Mouse (Mus musculus): ENCODE measurements around the gene Cnnm2. TPM values are rescaled to one million over a fixed set of nuclear protein-coding genes. Genes with fewer than 3 reads are reported as not detected.

Cnnm2 gene
- polyA plus RNA-seq, 1 experiment from 2014 or later = 2.4 TPM

GRCm38 (mm10) chr19:46801492-46801891 lies 40.1 kb downstream of the Cnnm2 start:
- Histone ChIP-seq H3K27ac (no peak overlapping the region), H3K9ac (no peak overlapping the region), H3K27me3 (no peaks in the 10 kb centered on the region), H3K4me3 (no peak overlapping the region), H3K4me2 (no peak overlapping the region), H3K9me3 (replicated peaks) (no peaks in the 10 kb centered on the region), H3K4me1 (replicated peaks) (no peaks in the 10 kb centered on the region), H3K36me3 (no peaks in the 10 kb centered on the region)
- 64% methylated on average over 7 of the region's 7 CpGs for WGBS
- ATAC-seq (replicated peaks; ENCODE audit: insufficient number of reproducible peaks, insufficient read depth, low FRiP score, low read depth) = no peak

GRCm38 (mm10) chr19:46802306-46802705 lies 40.9 kb downstream of the Cnnm2 start:
- H3K27me3 ChIP-seq = no peaks in the 10 kb centered on the region
- H3K27ac ChIP-seq = no peak overlapping the region
- 75% methylated on average over 9 of the region's 9 CpGs for WGBS
- no peak overlapping the region for H3K4me3 ChIP-seq
- H3K4me1 ChIP-seq (replicated peaks) = peaks cover 3% of the 10 kb centered on the region; the same call in 1 of the 2 replicates
- no peaks in the 10 kb centered on the region for H3K36me3 ChIP-seq
- H3K9me3 ChIP-seq (replicated peaks) = no peaks in the 10 kb centered on the region
- H3K9ac ChIP-seq = no peak overlapping the region
- ATAC-seq (replicated peaks; ENCODE audit: insufficient number of reproducible peaks, insufficient read depth, low FRiP score, low read depth) = no peak
- H3K4me2 ChIP-seq = no peak overlapping the region

- no peaks in the 10 kb centered on the region for H3K36me3 ChIP-seq
- 64% methylated on average over 2 of the region's 2 CpGs for WGBS
- H3K9ac ChIP-seq = no peak overlapping the region
- no peak overlapping the region for H3K27ac ChIP-seq
- H3K4me1 ChIP-seq (replicated peaks) = peaks cover 3% of the 10 kb centered on the region; the same call in 1 of the 2 replicates
- no peak for ATAC-seq (replicated peaks; ENCODE audit: insufficient number of reproducible peaks, insufficient read depth, low FRiP score, low read depth)
- H3K9me3 ChIP-seq (replicated peaks) = no peaks in the 10 kb centered on the region
- H3K4me2 ChIP-seq = no peak overlapping the region
- no peaks in the 10 kb centered on the region for H3K27me3 ChIP-seq
- no peak overlapping the region for H3K4me3 ChIP-seq
These were observed 42.3 kb downstream of the Cnnm2 start for GRCm38 (mm10) chr19:46803732-46804131.

- no peaks in the 10 kb centered on the region for H3K36me3 ChIP-seq
- H3K4me3 ChIP-seq = no peak overlapping the region
- no peak overlapping the region for H3K27ac ChIP-seq
- peaks cover 3% of the 10 kb centered on the region; the same call in 1 of the 2 replicates for H3K4me1 ChIP-seq (replicated peaks)
- no peaks in the 10 kb centered on the region for H3K9me3 ChIP-seq (replicated peaks)
- H3K4me2 ChIP-seq = no peak overlapping the region
- ATAC-seq (replicated peaks; ENCODE audit: insufficient number of reproducible peaks, insufficient read depth, low FRiP score, low read depth) = no peak
- WGBS = 74% methylated on average over 6 of the region's 6 CpGs
- no peak overlapping the region for H3K9ac ChIP-seq
- no peaks in the 10 kb centered on the region for H3K27me3 ChIP-seq
These were observed 43.4 kb downstream of the Cnnm2 start for GRCm38 (mm10) chr19:46804751-46805150.

GRCm38 (mm10) chr19:46805933-46806688 lies 44.7 kb downstream of the Cnnm2 start:
- 74% methylated on average over 9 of the region's 9 CpGs for WGBS
- no peak for ATAC-seq (replicated peaks; ENCODE audit: insufficient number of reproducible peaks, insufficient read depth, low FRiP score, low read depth)
- H3K27me3 ChIP-seq = no peaks in the 10 kb centered on the region
- no peak overlapping the region for H3K9ac ChIP-seq
- no peaks in the 10 kb centered on the region for H3K36me3 ChIP-seq
- H3K27ac ChIP-seq = no peak overlapping the region
- no peak overlapping the region for H3K4me2 ChIP-seq
- peaks cover 3% of the 10 kb centered on the region; the same call in 1 of the 2 replicates for H3K4me1 ChIP-seq (replicated peaks)
- H3K4me3 ChIP-seq = no peak overlapping the region
- H3K9me3 ChIP-seq (replicated peaks) = no peaks in the 10 kb centered on the region

GRCm38 (mm10) chr19:46808261-46808660 lies 46.9 kb downstream of the Cnnm2 start:
- no peaks in the 10 kb centered on the region for H3K36me3 ChIP-seq
- H3K4me1 ChIP-seq (replicated peaks) = peaks cover 3% of the 10 kb centered on the region; the same call in 1 of the 2 replicates
- no peak overlapping the region for H3K27ac ChIP-seq
- H3K27me3 ChIP-seq = no peaks in the 10 kb centered on the region
- no peaks in the 10 kb centered on the region for H3K9me3 ChIP-seq (replicated peaks)
- ATAC-seq (replicated peaks; ENCODE audit: insufficient number of reproducible peaks, insufficient read depth, low FRiP score, low read depth) = no peak
- H3K4me2 ChIP-seq = no peak overlapping the region
- H3K9ac ChIP-seq = no peak overlapping the region
- H3K4me3 ChIP-seq = no peak overlapping the region
- 81% methylated on average over 5 of the region's 5 CpGs for WGBS

GRCm38 (mm10) chr19:46809031-46809430 lies 47.6 kb downstream of the Cnnm2 start:
- Histone ChIP-seq H3K27me3 (no peaks in the 10 kb centered on the region), H3K36me3 (no peaks in the 10 kb centered on the region), H3K4me1 (replicated peaks) (peaks cover 3% of the 10 kb centered on the region; the same call in 1 of the 2 replicates), H3K9ac (no peak overlapping the region), H3K9me3 (replicated peaks) (no peaks in the 10 kb centered on the region), H3K4me2 (no peak overlapping the region), H3K27ac (no peak overlapping the region), H3K4me3 (no peak overlapping the region)
- no peak for ATAC-seq (replicated peaks; ENCODE audit: insufficient number of reproducible peaks, insufficient read depth, low FRiP score, low read depth)
- 86% methylated on average over 5 of the region's 5 CpGs for WGBS

- Histone ChIP-seq H3K27me3 (no peaks in the 10 kb centered on the region), H3K9ac (no peak overlapping the region), H3K4me2 (no peak overlapping the region), H3K36me3 (no peaks in the 10 kb centered on the region), H3K9me3 (replicated peaks) (no peaks in the 10 kb centered on the region), H3K4me3 (no peak overlapping the region), H3K4me1 (replicated peaks) (peaks cover 10% of the 10 kb centered on the region), H3K27ac (no peak overlapping the region)
- no peak for ATAC-seq (replicated peaks; ENCODE audit: insufficient number of reproducible peaks, insufficient read depth, low FRiP score, low read depth)
- 47% methylated on average over 7 of the region's 7 CpGs for WGBS
These were observed 57.9 kb downstream of the Cnnm2 start for GRCm38 (mm10) chr19:46819276-46819675.

- no peak overlapping the region for H3K4me3 ChIP-seq
- H3K36me3 ChIP-seq = no peaks in the 10 kb centered on the region
- H3K27me3 ChIP-seq = no peaks in the 10 kb centered on the region
- WGBS = 84% methylated on average over 4 of the region's 4 CpGs
- H3K9me3 ChIP-seq (replicated peaks) = no peaks in the 10 kb centered on the region
- no peak overlapping the region for H3K4me2 ChIP-seq
- peaks cover 10% of the 10 kb centered on the region for H3K4me1 ChIP-seq (replicated peaks)
- no peak for ATAC-seq (replicated peaks; ENCODE audit: insufficient number of reproducible peaks, insufficient read depth, low FRiP score, low read depth)
- no peak overlapping the region for H3K9ac ChIP-seq
- no peak overlapping the region for H3K27ac ChIP-seq
These were observed 61.1 kb downstream of the Cnnm2 start for GRCm38 (mm10) chr19:46822491-46822890.

- H3K9ac ChIP-seq = no peak overlapping the region
- no peaks in the 10 kb centered on the region for H3K27me3 ChIP-seq
- peaks cover 6% of the 10 kb centered on the region for H3K4me1 ChIP-seq (replicated peaks)
- no peak overlapping the region for H3K4me3 ChIP-seq
- H3K4me2 ChIP-seq = no peak overlapping the region
- WGBS = 52% methylated on average over 5 of the region's 5 CpGs
- no peak overlapping the region for H3K27ac ChIP-seq
- no peaks in the 10 kb centered on the region for H3K9me3 ChIP-seq (replicated peaks)
- ATAC-seq (replicated peaks; ENCODE audit: insufficient number of reproducible peaks, insufficient read depth, low FRiP score, low read depth) = no peak
- H3K36me3 ChIP-seq = no peaks in the 10 kb centered on the region
These were observed 62.4 kb downstream of the Cnnm2 start for GRCm38 (mm10) chr19:46823759-46824158.

- Histone ChIP-seq H3K36me3 (no peaks in the 10 kb centered on the region), H3K4me2 (no peak overlapping the region), H3K27ac (no peak overlapping the region), H3K9ac (no peak overlapping the region), H3K27me3 (no peaks in the 10 kb centered on the region), H3K4me1 (replicated peaks) (0 out of 2 replicates have a peak, but pooled peaks cover 2% of the 10 kb centered on the region), H3K9me3 (replicated peaks) (no peaks in the 10 kb centered on the region), H3K4me3 (no peak overlapping the region)
- ATAC-seq (replicated peaks; ENCODE audit: insufficient number of reproducible peaks, insufficient read depth, low FRiP score, low read depth) = no peak
- 82% methylated on average over 7 of the region's 7 CpGs for WGBS
These were observed 63.5 kb downstream of the Cnnm2 start for GRCm38 (mm10) chr19:46824867-46825266.

GRCm38 (mm10) chr19:46827654-46828165 lies 66.3 kb downstream of the Cnnm2 start:
- H3K27ac ChIP-seq = no peak overlapping the region
- H3K36me3 ChIP-seq = no peaks in the 10 kb centered on the region
- ATAC-seq (replicated peaks; ENCODE audit: insufficient number of reproducible peaks, insufficient read depth, low FRiP score, low read depth) = no peak
- H3K27me3 ChIP-seq = no peaks in the 10 kb centered on the region
- 72% methylated on average over 5 of the region's 5 CpGs for whole genome bisulfite sequencing
- H3K4me3 ChIP-seq = no peak overlapping the region
- H3K4me1 ChIP-seq (replicated peaks) = peaks cover 13% of the 10 kb centered on the region
- no peak overlapping the region for H3K9ac ChIP-seq
- no peaks in the 10 kb centered on the region for H3K9me3 ChIP-seq (replicated peaks)
- H3K4me2 ChIP-seq = no peak overlapping the region

All from heart, embryonic 15.5 days (tissue).